In the genomic region with DNA sequence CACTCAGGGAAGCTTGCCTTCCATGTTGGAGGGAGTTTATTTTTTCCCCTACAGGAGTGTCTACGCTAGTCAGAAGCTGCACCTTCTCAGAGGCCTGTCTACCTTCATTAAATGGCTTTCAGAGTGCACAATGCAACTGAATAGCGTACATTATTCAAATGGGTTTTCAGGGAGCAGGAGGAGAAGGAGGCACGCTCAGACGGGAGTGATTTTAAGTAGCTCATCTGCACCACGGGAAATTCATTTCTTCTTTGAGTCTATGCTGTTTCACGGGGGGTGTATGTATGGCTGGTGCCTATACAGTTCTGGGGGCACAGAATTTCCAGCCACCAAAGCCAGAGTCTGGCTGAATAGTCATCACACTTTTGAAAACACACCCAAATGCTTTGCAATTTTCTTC, we compare ENCODE assay signal across 25 mouse cellular contexts. TPM values are rescaled to one million over a fixed set of nuclear protein-coding genes. Genes with fewer than 3 reads are reported as not detected.
"Had no signal": no experiment of that assay in that cellular context is flagged by ENCODE, and none has a peak within 500 bp of the region (broad histone marks: within the 10 kb centered on the region; RNA-seq: fewer than 3 reads in every experiment).

No protein-coding gene starts in this region.

- H3K36me3 ChIP-seq: kidney, embryonic 15.5 days; limb, embryonic 12.5 days; limb, embryonic 15.5 days; midbrain, embryonic 13.5 days had no signal

- H3K9me3 ChIP-seq: kidney, embryonic 15.5 days; limb, embryonic 12.5 days; limb, embryonic 15.5 days; midbrain, embryonic 13.5 days had no signal

- H3K27me3 ChIP-seq: limb, embryonic 12.5 days; limb, embryonic 15.5 days; midbrain, embryonic 13.5 days had no signal

- H3K4me1 ChIP-seq: limb, embryonic 15.5 days had no signal

- H3K27ac ChIP-seq: kidney, embryonic 15.5 days; limb, embryonic 12.5 days; limb, embryonic 15.5 days; liver, embryonic 14.5 days; macrophage; midbrain, embryonic 13.5 days; stomach, postnatal 0 days had no signal

- ATAC-seq: liver, postnatal 0 days; lung, postnatal 0 days; midbrain, embryonic 13.5 days had no signal

- H3K4me2 ChIP-seq: kidney, embryonic 15.5 days; limb, embryonic 12.5 days; limb, embryonic 15.5 days; liver, embryonic 11.5 days; lung, embryonic 14.5 days; midbrain, embryonic 13.5 days had no signal

- H3K4me3 ChIP-seq: kidney, embryonic 15.5 days; limb, embryonic 12.5 days; limb, embryonic 15.5 days; midbrain, embryonic 13.5 days had no signal

- H3K9ac ChIP-seq: kidney, embryonic 15.5 days; limb, embryonic 12.5 days; limb, embryonic 15.5 days; liver, embryonic 14.5 days; liver, postnatal 0 days; lung, embryonic 14.5 days; midbrain, embryonic 13.5 days had no signal

- DNase-seq: kidney, adult 8-10 months; kidney, postnatal 10 days; kidney, postnatal 36 days; left cerebral cortex, postnatal 4 days; liver, postnatal 0 days; lung, embryonic 14.5 days; right cerebral cortex, adult 18-20 months; right cerebral cortex, postnatal 14 days; right cerebral cortex, postnatal 4 days; thymus, adult 2 months; thymus, postnatal 14 days; thymus, postnatal 4 days had no signal

RNA-seq across cellular contexts. Expression of gene Gm11011, which starts 9.8 kb away (rescaled TPM):
- polyA plus RNA-seq: kidney, embryonic 15.5 days; limb, embryonic 12.5 days; limb, embryonic 15.5 days; liver, embryonic 11.5 days; liver, embryonic 14.5 days; liver, postnatal 0 days; lung, embryonic 14.5 days; lung, postnatal 0 days; macrophage; midbrain, embryonic 13.5 days; midbrain, postnatal 0 days; neural tube, embryonic 11.5 days; neural tube, embryonic 14.5 days; stomach, embryonic 14.5 days; stomach, postnatal 0 days; thymus, adult 2 months had no signal

RNA-seq across cellular contexts. Expression of gene Tshz2, which starts 35.5 kb away (rescaled TPM):
- polyA plus RNA-seq: macrophage had no signal
